Mouse (Mus musculus) bone marrow, adult 2 months (tissue): Measurements from ENCODE around the gene Nit2.

Source experiments
- CTCF ChIP-seq: fragments of 200-500 bp; IDR thresholded peaks from 2 replicates; pipeline ENCODE4 v1.5.1; 2011; ENCODE audit warnings: low read length, control low read depth; ENCODE audit not compliant: control insufficient read depth, insufficient read depth
- POLR2A ChIP-seq: fragments of 200-500 bp; IDR thresholded peaks from 2 replicates; pipeline ENCODE4 v1.6.1; 2011; ENCODE audit warnings: low read depth, mild to moderate bottlenecking, control low read depth, low read length, borderline replicate concordance; ENCODE audit not compliant: control insufficient read depth

- TF ChIP-seq CTCF = no peak
- no peak for TF ChIP-seq POLR2A
These were observed 4.4 kb upstream of the Nit2 start for GRCm38 (mm10) chr16:57171570-57171969.
